Mouse (Mus musculus): ENCODE measurements around the gene Rab4b.

DNA sequence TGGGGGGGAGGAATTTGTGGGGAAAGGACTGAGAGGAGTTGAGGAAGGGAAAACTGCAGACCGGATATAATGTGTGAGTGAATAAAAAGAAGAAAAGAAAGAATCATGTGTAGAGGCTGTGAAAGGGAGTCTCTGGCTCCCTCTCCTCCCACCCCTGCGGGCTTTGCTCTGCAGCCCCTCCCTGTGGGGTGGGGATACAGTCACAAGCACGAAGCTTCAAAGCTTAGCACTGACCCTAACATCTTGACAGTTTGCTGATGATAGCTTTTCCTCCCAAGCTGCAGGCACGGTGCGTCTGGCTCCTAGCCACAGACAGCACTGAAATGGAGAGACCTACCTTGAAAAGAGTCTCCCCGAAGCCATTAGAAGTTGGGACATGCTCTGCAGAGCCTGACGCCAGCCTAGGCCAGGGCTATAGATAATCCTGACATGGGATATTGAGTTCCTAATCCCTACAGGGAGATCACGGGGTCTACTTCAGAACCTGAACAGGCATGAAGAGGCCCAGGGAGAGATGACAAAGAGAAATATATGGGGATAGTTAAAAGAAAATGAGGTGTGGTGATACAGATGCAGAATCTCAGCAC, 42.2 kb downstream of the Rab4b start:
- TF ChIP-seq CTCF (IDR thresholded peaks at IDR 0.05; ENCODE audit: extremely low read depth, insufficient read depth, low read length): no peak
- no peak for TF ChIP-seq POLR2A (IDR thresholded peaks at IDR 0.05; ENCODE audit: extremely low read depth, insufficient read depth, low read length)
